Mouse (Mus musculus): Measurements from ENCODE around the gene BC029722.

GRCm38 (mm10) chr2:155809620-155810019 is 9.6 kb downstream of the BC029722 start:
- TF ChIP-seq CTCF (IDR thresholded peaks at IDR 0.05; ENCODE audit: low read depth), result no peak
- TF ChIP-seq EP300 (IDR thresholded peaks at IDR 0.05; ENCODE audit: low read depth), result no peak

Measured in heart, postnatal 0 days (tissue).